Mouse (Mus musculus): Measurements from ENCODE around the gene Atg9a. TPM values are rescaled to one million over a fixed set of nuclear protein-coding genes. Genes with fewer than 3 reads are reported as not detected.

The Atg9a gene
- total and polyA plus RNA-seq, 3 experiments, result 4.4 to 15.6 (median 12.9) TPM

DNA sequence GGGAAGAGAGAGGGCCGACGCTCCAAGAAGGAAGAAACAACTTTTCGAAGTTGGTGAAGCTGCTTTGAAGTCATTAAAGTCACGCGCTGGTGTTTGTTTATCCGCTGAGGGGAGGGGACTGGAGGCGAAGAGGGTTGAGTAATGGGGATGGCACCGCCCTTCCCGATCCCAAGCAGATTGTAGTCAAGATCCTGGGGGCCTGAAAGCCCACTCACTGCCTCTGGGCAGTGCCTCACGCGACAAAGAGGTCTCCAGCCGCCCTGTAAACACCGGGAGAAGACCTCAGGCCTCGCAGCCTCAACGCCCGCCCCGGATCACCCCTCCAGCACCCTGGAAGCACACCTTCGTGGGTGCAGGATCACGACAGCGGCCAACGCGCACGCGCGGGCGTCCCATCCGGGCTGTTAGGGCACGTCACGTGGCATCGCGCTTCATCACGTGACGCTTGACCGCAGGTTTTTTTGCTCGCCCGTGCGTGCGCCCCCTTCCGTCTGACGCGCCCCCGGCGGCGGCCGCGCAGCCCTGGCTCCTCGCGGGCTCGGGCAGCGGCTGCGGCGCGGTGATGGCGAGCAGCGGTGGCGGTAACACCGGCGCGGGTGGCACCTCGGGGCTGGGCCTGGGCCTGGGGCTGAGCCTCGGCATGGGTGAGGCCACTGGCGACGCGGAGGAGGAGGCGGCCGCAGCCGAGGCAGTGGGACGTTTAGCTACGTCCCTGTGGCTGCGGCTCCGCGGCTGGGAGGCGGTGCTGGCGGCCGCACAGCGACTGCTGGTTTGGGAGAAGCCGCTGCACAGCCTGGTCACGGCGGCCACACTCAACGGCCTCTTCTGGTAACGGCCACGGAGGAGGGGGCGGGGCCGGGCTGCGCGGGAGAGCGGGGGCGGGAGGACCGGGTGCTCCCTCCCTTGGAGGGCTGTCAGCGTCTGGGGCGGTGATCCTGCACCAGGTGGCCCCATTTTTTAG lies 49.4 kb downstream of the Atg9a start, which contains the start of the genes Cnppd1 and Retreg2 (continued):
- TF ChIP-seq ZC3H11A (IDR thresholded peaks at IDR 0.05; ENCODE audit: low read depth, low read length), result no peak
- TF ChIP-seq POLR2A (IDR thresholded peaks at IDR 0.05; ENCODE audit: low read depth, low read length), result peak; percentile 84

DNA sequence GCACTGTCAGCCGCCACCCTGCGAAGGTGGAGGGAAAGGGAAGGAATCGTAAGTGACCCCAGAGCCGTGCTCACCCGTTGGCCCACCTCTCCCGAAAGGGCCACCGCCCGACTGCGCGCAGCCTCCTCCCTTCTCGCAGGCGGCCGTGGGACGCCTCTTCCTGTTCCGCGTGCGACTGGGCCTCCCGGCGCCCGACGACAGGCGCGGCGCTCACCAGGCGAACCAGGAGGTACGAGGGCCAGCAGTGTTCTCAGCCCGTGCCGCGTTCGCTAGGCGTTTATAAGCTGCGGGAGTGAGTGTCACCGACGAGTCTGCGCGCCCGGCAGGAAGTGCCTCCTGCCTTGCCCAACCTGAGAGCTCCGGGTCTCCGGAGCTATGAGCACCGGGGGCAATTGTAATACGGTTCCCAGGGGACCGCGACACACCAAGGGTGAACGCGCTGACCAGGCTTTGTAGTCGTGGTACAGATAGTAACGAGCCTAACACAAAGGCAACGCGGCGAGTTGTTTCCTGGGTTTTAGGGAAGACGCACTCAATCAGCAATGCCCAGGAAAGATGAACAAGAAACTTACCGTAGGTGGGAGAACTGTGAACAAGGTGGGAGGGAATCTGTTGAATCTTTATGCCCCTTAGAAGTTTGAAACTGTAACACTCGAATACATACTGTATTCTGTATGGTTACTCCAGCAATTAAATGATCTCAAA lies 50.4 kb downstream of the Atg9a start:
- Histone ChIP-seq H3K36me3 (replicated peaks in 1 of 2; ENCODE audit: control insufficient read depth in 1 of 2, insufficient read depth in 1 of 2, low read length in 1 of 2) (peaks cover 45 to 63% of the 10 kb centered on the region in 2 experiments), H3K9ac (ENCODE audit: insufficient read depth, low read depth) (peak overlapping the region; percentile 74), H3K4me2 (ENCODE audit: insufficient read depth, low read depth, poor library complexity, severe bottlenecking) (peak overlapping the region; percentile 43; the same call in 1 of the 2 replicates), H3K4me1 (ENCODE audit: control insufficient read depth in 1 of 2, insufficient read depth in 2 of 2) (peaks cover 2 to 30% of the 10 kb centered on the region in 2 experiments; a peak in 2 of 4 replicates), H3K79me2 (replicated peaks; ENCODE audit: control insufficient read depth, extremely low read depth, insufficient read depth, poor library complexity, severe bottlenecking) (no peaks in the 10 kb centered on the region), H3K4me3 (replicated peaks in 1 of 3; ENCODE audit: low read depth in 2 of 3, low read length in 2 of 3, poor library complexity in 1 of 3) (peak overlapping the region; percentile 82 to 93 (median 85)), H3K27me3 (replicated peaks) (no peaks in the 10 kb centered on the region), H3K27ac (ENCODE audit: insufficient read depth, low read depth) (peak overlapping the region; percentile 55; the same call in 1 of the 2 replicates), H3K9me3 (replicated peaks; ENCODE audit: low read length) (no peaks in the 10 kb centered on the region)
- dilution Hi-C loops (cut with MboI; ENCODE audit: extremely low pct_ligation_motif_present, extremely low pct_unique_long_range_greater_than_20kb, low sequenced_read_pairs), result no loop called here
- no peak for DNase-seq (ENCODE audit: extremely low read depth)
- in situ Hi-C loops (cut with MboI; ENCODE audit: low pct_ligation_motif_present, low pct_unique_long_range_greater_than_20kb, low sequenced_read_pairs), result no loop called here
- TF ChIP-seq SIN3A (IDR thresholded peaks at IDR 0.05; ENCODE audit: low read length), result peak; percentile 61
- TF ChIP-seq USF1 (IDR thresholded peaks at IDR 0.05; ENCODE audit: low read depth, low read length), result no peak
- no peak for TF ChIP-seq E2F4 (IDR thresholded peaks at IDR 0.05; ENCODE audit: insufficient replicate concordance, low read depth, low read length)
- TF ChIP-seq MEF2A (IDR thresholded peaks at IDR 0.05; ENCODE audit: borderline replicate concordance, low read depth, low read length), result 0 out of 2 replicates have a peak, but pooled peaks have one; percentile 8
- TF ChIP-seq MYC (IDR thresholded peaks at IDR 0.05; ENCODE audit: low read depth, low read length), result 0 out of 2 replicates have a peak, but pooled peaks have one; percentile 23
- TF ChIP-seq MAX (IDR thresholded peaks at IDR 0.05; ENCODE audit: low read length), result no peak
- TF ChIP-seq NELFE (IDR thresholded peaks at IDR 0.05; ENCODE audit: low read depth, low read length), result peak; percentile 28; the same call in 1 of the 2 replicates
- TF ChIP-seq NRF1 (IDR thresholded peaks at IDR 0.05; ENCODE audit: low read depth, low read length), result peak; percentile 51; the same call in 1 of the 2 replicates
- peak; percentile 63 for TF ChIP-seq BHLHE40 (IDR thresholded peaks at IDR 0.05; ENCODE audit: low read depth, low read length)
- TF ChIP-seq TCF12 (IDR thresholded peaks at IDR 0.05; ENCODE audit: low read depth, low read length), result peak; percentile 66; the same call in 1 of the 2 replicates
- TF ChIP-seq HCFC1 (IDR thresholded peaks at IDR 0.05; ENCODE audit: low read depth, low read length), result peak; percentile 52
- peak; percentile 86 for TF ChIP-seq ELF1 (IDR thresholded peaks at IDR 0.05; ENCODE audit: low read depth, low read length)
- peak; percentile 20; the same call in 1 of the 2 replicates for TF ChIP-seq IRF4 (IDR thresholded peaks at IDR 0.05; ENCODE audit: low read depth, low read length)
- no peak for TF ChIP-seq ZNF384 (IDR thresholded peaks at IDR 0.05; ENCODE audit: low read depth, low read length)
- TF ChIP-seq MXI1 (IDR thresholded peaks at IDR 0.05; ENCODE audit: low read depth, low read length), result peak; percentile 77
- TF ChIP-seq POLR2A (IDR thresholded peaks at IDR 0.05; ENCODE audit: low read depth, low read length), result peak; percentile 66
- peak; percentile 84; the same call in 1 of the 2 replicates for TF ChIP-seq UBTF (IDR thresholded peaks at IDR 0.05; ENCODE audit: low read depth, low read length)
